Mouse (Mus musculus) C2C12 (cell line): ENCODE measurements around the gene Myh10. TPM values are rescaled to one million over a fixed set of nuclear protein-coding genes. Genes with fewer than 3 reads are reported as not detected.

Experiments
- H3K27me3 ChIP-seq: one replicate; pipeline ENCODE4 v1.6.1; 2011; ENCODE audit not compliant: control insufficient read depth, insufficient read depth, insufficient read length
- H3K36me3 ChIP-seq: one replicate; pipeline ENCODE4 v1.6.1; 2011; ENCODE audit not compliant: control insufficient read depth, insufficient read depth
- H3K4me3 ChIP-seq: one replicate; pipeline ENCODE4 v1.5.1; 2011; ENCODE audit warnings: mild to moderate bottlenecking, control low read depth; ENCODE audit not compliant: poor library complexity, insufficient read depth, severe bottlenecking
- H3K79me2 ChIP-seq: one replicate; pipeline ENCODE4 v1.6.1; 2011; ENCODE audit not compliant: control insufficient read depth, insufficient read depth
- H3K79me3 ChIP-seq: one replicate; pipeline ENCODE4 v1.6.1; 2011; ENCODE audit warnings: low read depth, control low read depth
- H3ac ChIP-seq: one replicate; pipeline ENCODE3; 2011; ENCODE audit warnings: low read depth; ENCODE audit not compliant: control insufficient read depth, insufficient read length
- CEBPB ChIP-seq: IDR thresholded peaks from one replicate; pipeline ENCODE4 v1.6.1; 2011; ENCODE audit warnings: low read depth, mild to moderate bottlenecking, control low read depth, moderate library complexity
- CTCF ChIP-seq: IDR thresholded peaks from one replicate; pipeline ENCODE4 v1.5.1; 2011; ENCODE audit not compliant: control insufficient read depth, insufficient read depth, insufficient read length
- FOSL1 ChIP-seq: IDR thresholded peaks from one replicate; pipeline ENCODE4 v1.8.0; 2011; ENCODE audit warnings: mild to moderate bottlenecking, low read length; ENCODE audit not compliant: poor library complexity, insufficient read depth, severe bottlenecking
- MAX ChIP-seq: IDR thresholded peaks from one replicate; pipeline ENCODE4 v1.6.1; 2011; ENCODE audit warnings: mild to moderate bottlenecking, control low read depth
- MYOD1 ChIP-seq: IDR thresholded peaks from one replicate; pipeline ENCODE4 v1.6.1; 2011; ENCODE audit warnings: low read depth; ENCODE audit not compliant: control insufficient read depth, insufficient read length
- MYOG ChIP-seq: IDR thresholded peaks from one replicate; pipeline ENCODE4 v1.6.1; 2011; ENCODE audit not compliant: control insufficient read depth, insufficient read length; ENCODE audit errors: extremely low read depth
- USF1 ChIP-seq: IDR thresholded peaks from one replicate; pipeline ENCODE4 v1.6.1; 2011; ENCODE audit warnings: low read depth, mild to moderate bottlenecking, control low read depth, moderate library complexity
- polyA plus RNA-seq: library from polyadenylated mRNA; unstranded; fragments of >200 nt; fragmentation: generic; extraction: Trizol; gene quantifications from one replicate; pipeline ENCODE4 v1.2.1, GENCODE M21; 2012; ENCODE audit warnings: missing spikeins

The Myh10 gene
- polyA plus RNA-seq, 1 experiment = 40.0 TPM

DNA sequence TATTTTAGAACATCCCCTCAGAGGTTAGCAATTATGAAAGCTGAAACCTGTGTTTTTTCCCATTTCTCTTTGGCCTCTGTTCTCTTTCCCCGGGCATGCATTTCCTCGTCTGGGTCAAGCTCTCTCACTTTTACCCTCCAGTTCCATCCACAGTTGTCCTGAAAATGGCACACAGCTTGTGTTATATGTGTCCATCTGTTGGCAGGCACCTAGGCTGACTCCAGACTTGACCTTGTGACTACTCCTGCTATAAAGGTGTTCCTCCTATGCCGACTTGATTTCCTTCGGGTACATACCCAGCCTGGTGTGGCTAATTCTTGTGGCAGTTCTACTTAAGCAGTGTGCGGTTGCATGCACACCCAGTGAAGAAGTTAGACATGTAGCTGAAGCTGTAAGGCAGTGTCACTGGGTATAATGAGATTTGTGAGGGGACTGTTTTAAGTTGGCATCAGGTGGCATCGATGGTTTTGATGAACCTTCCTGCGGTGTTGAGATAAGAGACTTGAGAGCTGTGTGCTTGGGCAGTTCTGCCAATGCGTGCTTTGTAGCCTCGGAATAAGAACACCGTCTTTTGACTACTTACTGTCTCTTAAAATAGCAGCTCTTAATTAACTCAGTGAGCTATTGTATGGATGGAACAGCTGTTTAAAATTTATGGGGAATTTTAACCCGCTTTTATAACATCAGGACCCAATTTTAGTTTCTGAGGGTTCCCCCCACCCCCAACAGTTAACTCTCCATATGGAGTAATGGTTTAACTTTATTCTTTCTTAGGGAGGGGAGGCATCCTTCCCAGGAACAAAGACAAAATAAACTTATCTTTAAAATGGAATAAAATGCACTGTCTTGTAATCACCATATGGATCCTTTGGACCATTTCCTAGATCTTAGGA, 65.3 kb downstream of the Myh10 start:
- H3K36me3 ChIP-seq = peaks cover 2% of the 10 kb centered on the region
- TF ChIP-seq USF1 (no peak), MAX (no peak), MYOD1 (no peak), FOSL1 (no peak), MYOG (no peak), CTCF (no peak)

DNA sequence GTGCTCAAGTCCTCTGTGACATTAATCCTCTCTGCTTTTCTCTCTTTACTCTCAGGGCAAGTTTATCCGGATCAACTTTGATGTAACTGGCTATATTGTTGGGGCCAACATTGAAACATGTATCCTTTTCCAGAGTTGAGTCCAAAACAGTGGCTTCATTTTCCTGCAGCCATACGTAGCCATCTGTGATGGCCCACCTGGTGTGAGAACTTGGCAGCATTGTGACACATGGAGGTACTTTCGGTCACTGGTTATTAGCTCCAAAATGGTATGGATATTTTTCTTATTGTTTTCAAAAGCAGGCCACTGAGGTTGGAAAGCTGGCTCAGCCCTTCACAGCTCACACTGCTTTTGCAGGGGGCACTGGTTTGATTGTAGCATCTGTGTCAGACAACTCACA, 68.3 kb downstream of the Myh10 start:
- Histone ChIP-seq H3K4me3 (no peak overlapping the region), H3K79me2 (no peaks in the 10 kb centered on the region), H3ac (no peak overlapping the region), H3K36me3 (peaks cover 25% of the 10 kb centered on the region), H3K79me3 (no peaks in the 10 kb centered on the region), H3K27me3 (no peaks in the 10 kb centered on the region)
- TF ChIP-seq MYOD1 = no peak
- TF ChIP-seq MYOG = no peak
- no peak for TF ChIP-seq MAX
- TF ChIP-seq FOSL1 = no peak
- no peak for TF ChIP-seq CTCF
- TF ChIP-seq CEBPB = no peak
- no peak for TF ChIP-seq USF1

More for the DNA sequence above, 65.3 kb downstream of the Myh10 start:
- no peaks in the 10 kb centered on the region for H3K79me2 ChIP-seq
- no peak overlapping the region for H3K4me3 ChIP-seq
- H3K27me3 ChIP-seq = no peaks in the 10 kb centered on the region
- no peaks in the 10 kb centered on the region for H3K79me3 ChIP-seq
- H3ac ChIP-seq = no peak overlapping the region

DNA sequence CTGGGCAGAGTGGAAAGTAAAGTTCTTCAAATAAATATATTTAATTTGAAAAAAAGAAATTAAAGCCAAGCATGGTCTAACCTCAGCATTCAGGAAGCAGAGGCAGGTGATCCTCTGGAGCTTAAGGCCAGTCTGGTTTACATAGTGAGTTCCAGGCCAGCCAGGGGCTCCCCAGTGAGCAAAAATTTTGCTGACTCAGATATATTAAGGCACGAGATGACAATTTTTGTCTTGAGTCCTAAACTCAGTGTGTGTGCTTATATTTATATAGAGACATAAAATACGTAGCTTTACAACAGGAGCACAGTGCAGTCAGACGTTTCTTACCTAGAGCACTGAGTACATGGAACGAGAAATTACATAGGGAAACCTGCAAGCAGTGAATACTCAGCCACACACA, 69.8 kb downstream of the Myh10 start:
- no peaks in the 10 kb centered on the region for H3K27me3 ChIP-seq
- H3K79me2 ChIP-seq = no peaks in the 10 kb centered on the region
- TF ChIP-seq CEBPB (no peak), USF1 (no peak), MAX (no peak), MYOD1 (no peak), MYOG (no peak), CTCF (no peak), FOSL1 (no peak)
- no peak overlapping the region for H3ac ChIP-seq
- H3K79me3 ChIP-seq = no peaks in the 10 kb centered on the region
- no peak overlapping the region for H3K4me3 ChIP-seq
- peaks cover 37% of the 10 kb centered on the region for H3K36me3 ChIP-seq

DNA sequence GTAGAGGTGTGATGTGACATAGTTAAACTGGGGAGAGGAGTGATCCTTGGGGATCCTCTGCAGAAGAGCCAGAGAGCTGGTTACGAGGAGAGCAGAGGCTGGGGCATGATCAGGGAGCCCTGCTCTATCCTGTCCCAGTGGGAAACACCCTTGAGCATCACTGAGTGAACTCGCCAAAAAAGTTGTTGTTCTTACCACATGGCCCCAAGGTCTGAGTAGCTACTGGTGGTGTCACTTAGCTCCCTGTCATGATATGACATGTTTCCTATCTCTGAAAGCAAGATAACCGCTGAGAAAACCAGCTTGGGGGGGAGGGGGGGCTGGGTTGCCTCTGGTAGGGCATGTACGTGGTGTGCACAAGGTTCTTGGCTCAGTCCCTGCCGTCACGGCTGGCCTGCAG, 70.3 kb downstream of the Myh10 start:
- H3K36me3 ChIP-seq = peaks cover 42% of the 10 kb centered on the region
- no peak overlapping the region for H3ac ChIP-seq
- no peaks in the 10 kb centered on the region for H3K27me3 ChIP-seq
- no peaks in the 10 kb centered on the region for H3K79me3 ChIP-seq
- H3K4me3 ChIP-seq = no peak overlapping the region
- TF ChIP-seq MYOG (no peak), MYOD1 (no peak), CEBPB (no peak), CTCF (no peak), MAX (no peak), FOSL1 (no peak), USF1 (no peak)
- no peaks in the 10 kb centered on the region for H3K79me2 ChIP-seq

DNA sequence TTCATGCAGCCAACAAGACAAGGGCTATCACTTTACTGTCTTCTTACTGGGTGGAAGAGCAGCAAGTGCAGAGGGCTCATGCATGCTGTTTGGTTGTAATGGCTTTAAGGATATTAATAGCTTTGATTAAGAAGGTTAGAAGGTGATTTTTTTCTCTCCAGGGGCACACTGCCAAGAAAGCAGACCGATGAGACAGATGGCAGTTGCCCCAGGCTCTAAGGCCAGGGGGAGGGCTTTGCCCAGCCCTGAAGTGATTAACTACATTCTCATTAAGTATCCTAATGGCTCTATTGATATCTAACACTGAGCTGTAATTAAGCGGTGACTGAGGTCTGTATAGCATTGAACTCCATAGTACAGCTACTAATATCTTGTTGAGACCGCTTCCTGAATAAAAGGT, 73.3 kb downstream of the Myh10 start:
- no peak overlapping the region for H3K4me3 ChIP-seq
- H3K79me2 ChIP-seq = no peaks in the 10 kb centered on the region
- TF ChIP-seq MAX = no peak
- TF ChIP-seq CEBPB = no peak
- TF ChIP-seq CTCF = no peak
- TF ChIP-seq MYOG = no peak
- H3K36me3 ChIP-seq = peaks cover 64% of the 10 kb centered on the region
- no peak overlapping the region for H3ac ChIP-seq
- H3K79me3 ChIP-seq = no peaks in the 10 kb centered on the region
- H3K27me3 ChIP-seq = no peaks in the 10 kb centered on the region
